Mouse (Mus musculus): ENCODE results near the gene 2510009E07Rik. TPM values are rescaled to one million over a fixed set of nuclear protein-coding genes. Genes with fewer than 3 reads are reported as not detected.

2510009E07Rik gene
- total and polyA plus RNA-seq, 2 experiments: 3.7 to 6.9 TPM

GRCm38 (mm10) chr16:21710321-21710720 lies 15.9 kb upstream of the 2510009E07Rik start:
- Histone ChIP-seq H3K79me2 (ENCODE audit: control insufficient read depth, insufficient read depth, low read length) (no peaks in the 10 kb centered on the region), H3K4me3 (ENCODE audit: insufficient read depth, low read depth, low read length) (no peak overlapping the region), H3K4me1 (ENCODE audit: control insufficient read depth, insufficient read depth, low read length) (no peaks in the 10 kb centered on the region), H3K27me3 (ENCODE audit: control insufficient read depth, insufficient read depth, low read length) (peaks cover 2% of the 10 kb centered on the region; the same call in 1 of the 2 replicates), H3K36me3 (ENCODE audit: control insufficient read depth, insufficient read depth, low read length) (no peaks in the 10 kb centered on the region), H3K27ac (replicated peaks; ENCODE audit: insufficient read depth, low read depth, low read length) (no peak overlapping the region), H3K9ac (ENCODE audit: low read depth, low read length) (no peak overlapping the region)
- no peak for TF ChIP-seq CTCF (IDR thresholded peaks at IDR 0.05; ENCODE audit: low read depth, low read length)
- TF ChIP-seq POLR2A (IDR thresholded peaks at IDR 0.05; ENCODE audit: extremely low read depth, insufficient read depth, low read length): no peak
- no peak for DNase-seq (ENCODE audit: extremely low read depth, low read depth, low spot score)
- WGBS: 44% methylated on average over 2 of the region's 2 CpGs

- H3K4me3 ChIP-seq (ENCODE audit: insufficient read depth, low read depth, low read length): no peak overlapping the region
- TF ChIP-seq CTCF (IDR thresholded peaks at IDR 0.05; ENCODE audit: low read depth, low read length): no peak
- TF ChIP-seq POLR2A (IDR thresholded peaks at IDR 0.05; ENCODE audit: extremely low read depth, insufficient read depth, low read length): no peak
- no peak overlapping the region for H3K27ac ChIP-seq (replicated peaks; ENCODE audit: insufficient read depth, low read depth, low read length)
- no peak for DNase-seq (ENCODE audit: extremely low read depth, low read depth, low spot score)
- no peaks in the 10 kb centered on the region for H3K36me3 ChIP-seq (ENCODE audit: control insufficient read depth, insufficient read depth, low read length)
- H3K27me3 ChIP-seq (ENCODE audit: control insufficient read depth, insufficient read depth, low read length): peaks cover 3% of the 10 kb centered on the region; the same call in 1 of the 2 replicates
- no peaks in the 10 kb centered on the region for H3K79me2 ChIP-seq (ENCODE audit: control insufficient read depth, insufficient read depth, low read length)
- H3K9ac ChIP-seq (ENCODE audit: low read depth, low read length): no peak overlapping the region
- 51% methylated on average over 5 of the region's 5 CpGs for WGBS
- H3K4me1 ChIP-seq (ENCODE audit: control insufficient read depth, insufficient read depth, low read length): no peaks in the 10 kb centered on the region
Observed at GRCm38 (mm10) chr16:21704691-21705090, 10.2 kb upstream of the 2510009E07Rik start.

GRCm38 (mm10) chr16:21702314-21702690 lies 7.8 kb upstream of the 2510009E07Rik start:
- H3K27ac ChIP-seq (replicated peaks; ENCODE audit: insufficient read depth, low read depth, low read length): no peak overlapping the region
- TF ChIP-seq CTCF (IDR thresholded peaks at IDR 0.05; ENCODE audit: low read depth, low read length) (no peak), POLR2A (IDR thresholded peaks at IDR 0.05; ENCODE audit: extremely low read depth, insufficient read depth, low read length) (no peak)
- H3K27me3 ChIP-seq (ENCODE audit: control insufficient read depth, insufficient read depth, low read length): peaks cover 3% of the 10 kb centered on the region; the same call in 1 of the 2 replicates
- no peak overlapping the region for H3K9ac ChIP-seq (ENCODE audit: low read depth, low read length)
- no peak for DNase-seq (ENCODE audit: extremely low read depth, low read depth, low spot score)
- H3K4me3 ChIP-seq (ENCODE audit: insufficient read depth, low read depth, low read length): no peak overlapping the region
- H3K79me2 ChIP-seq (ENCODE audit: control insufficient read depth, insufficient read depth, low read length): no peaks in the 10 kb centered on the region
- no peaks in the 10 kb centered on the region for H3K36me3 ChIP-seq (ENCODE audit: control insufficient read depth, insufficient read depth, low read length)
- 49% methylated on average over 3 of the region's 3 CpGs for WGBS
- no peaks in the 10 kb centered on the region for H3K4me1 ChIP-seq (ENCODE audit: control insufficient read depth, insufficient read depth, low read length)

- peaks cover 3% of the 10 kb centered on the region; the same call in 1 of the 2 replicates for H3K27me3 ChIP-seq (ENCODE audit: control insufficient read depth, insufficient read depth, low read length)
- H3K27ac ChIP-seq (replicated peaks; ENCODE audit: insufficient read depth, low read depth, low read length): no peak overlapping the region
- no peak for TF ChIP-seq POLR2A (IDR thresholded peaks at IDR 0.05; ENCODE audit: extremely low read depth, insufficient read depth, low read length)
- no peak for TF ChIP-seq CTCF (IDR thresholded peaks at IDR 0.05; ENCODE audit: low read depth, low read length)
- WGBS: 56% methylated on average over 10 of the region's 10 CpGs
- no peak overlapping the region for H3K4me3 ChIP-seq (ENCODE audit: insufficient read depth, low read depth, low read length)
- H3K36me3 ChIP-seq (ENCODE audit: control insufficient read depth, insufficient read depth, low read length): no peaks in the 10 kb centered on the region
- H3K4me1 ChIP-seq (ENCODE audit: control insufficient read depth, insufficient read depth, low read length): no peaks in the 10 kb centered on the region
- no peaks in the 10 kb centered on the region for H3K79me2 ChIP-seq (ENCODE audit: control insufficient read depth, insufficient read depth, low read length)
- DNase-seq (ENCODE audit: extremely low read depth, low read depth, low spot score): no peak
- H3K9ac ChIP-seq (ENCODE audit: low read depth, low read length): no peak overlapping the region
Observed at GRCm38 (mm10) chr16:21701611-21702313, 7.3 kb upstream of the 2510009E07Rik start.

- no peak for DNase-seq (ENCODE audit: extremely low read depth, low read depth, low spot score)
- no peak overlapping the region for H3K27ac ChIP-seq (replicated peaks; ENCODE audit: insufficient read depth, low read depth, low read length)
- no peak for TF ChIP-seq POLR2A (IDR thresholded peaks at IDR 0.05; ENCODE audit: extremely low read depth, insufficient read depth, low read length)
- no peak for TF ChIP-seq CTCF (IDR thresholded peaks at IDR 0.05; ENCODE audit: low read depth, low read length)
- H3K79me2 ChIP-seq (ENCODE audit: control insufficient read depth, insufficient read depth, low read length): no peaks in the 10 kb centered on the region
- no peak overlapping the region for H3K9ac ChIP-seq (ENCODE audit: low read depth, low read length)
- WGBS: 77% methylated on average over 3 of the region's 3 CpGs
- no peaks in the 10 kb centered on the region; the same call in 1 of the 2 replicates for H3K4me1 ChIP-seq (ENCODE audit: control insufficient read depth, insufficient read depth, low read length)
- H3K4me3 ChIP-seq (ENCODE audit: insufficient read depth, low read depth, low read length): no peak overlapping the region
- H3K27me3 ChIP-seq (ENCODE audit: control insufficient read depth, insufficient read depth, low read length): no peaks in the 10 kb centered on the region
- no peaks in the 10 kb centered on the region for H3K36me3 ChIP-seq (ENCODE audit: control insufficient read depth, insufficient read depth, low read length)
Observed at GRCm38 (mm10) chr16:21698136-21698535, 3.7 kb upstream of the 2510009E07Rik start.

GRCm38 (mm10) chr16:21696946-21697345 lies 2.5 kb upstream of the 2510009E07Rik start:
- no peak for TF ChIP-seq CTCF (IDR thresholded peaks at IDR 0.05; ENCODE audit: low read depth, low read length)
- TF ChIP-seq POLR2A (IDR thresholded peaks at IDR 0.05; ENCODE audit: extremely low read depth, insufficient read depth, low read length): no peak
- no peaks in the 10 kb centered on the region for H3K27me3 ChIP-seq (ENCODE audit: control insufficient read depth, insufficient read depth, low read length)
- no peaks in the 10 kb centered on the region for H3K36me3 ChIP-seq (ENCODE audit: control insufficient read depth, insufficient read depth, low read length)
- no peaks in the 10 kb centered on the region for H3K79me2 ChIP-seq (ENCODE audit: control insufficient read depth, insufficient read depth, low read length)
- WGBS: 81% methylated on average over 9 of the region's 9 CpGs
- H3K4me3 ChIP-seq (ENCODE audit: insufficient read depth, low read depth, low read length): no peak overlapping the region
- H3K4me1 ChIP-seq (ENCODE audit: control insufficient read depth, insufficient read depth, low read length): no peaks in the 10 kb centered on the region; the same call in 1 of the 2 replicates
- no peak overlapping the region for H3K9ac ChIP-seq (ENCODE audit: low read depth, low read length)
- no peak for DNase-seq (ENCODE audit: extremely low read depth, low read depth, low spot score)
- no peak overlapping the region for H3K27ac ChIP-seq (replicated peaks; ENCODE audit: insufficient read depth, low read depth, low read length)
